Mouse (Mus musculus) heart, adult 2 months (tissue): ENCODE measurements at regions not wholly inside any gene's neighbourhood (a gene's known extent, or its start where the extent isn't known, plus 50 kb on each side); places are given as distances from the start of the nearest gene placed in this dataset.
"Not testable (repeated sequence)": the region's sequence is repeated elsewhere in the genome, so short reads cannot be mapped to it uniquely, and the experiment has no call there.

Experiments used
- DNase-seq, 2 experiments: peaks; one replicate each; pipeline ENCODE4 v3.0.0; 2021
- H3K27ac ChIP-seq: fragments of 200-600 bp; 2 replicates; pipeline ENCODE4 v1.8.1; 2022
- H3K27me3 ChIP-seq: fragments of 200-500 bp; 2 replicates; pipeline ENCODE4 v1.6.1; 2012; ENCODE audit warnings: mild to moderate bottlenecking, low read length, inconsistent platforms, mixed read lengths; ENCODE audit not compliant: control insufficient read depth, insufficient read depth
- H3K36me3 ChIP-seq: fragments of 200-500 bp; 2 replicates; pipeline ENCODE4 v1.6.1; 2012; ENCODE audit warnings: low read length, inconsistent platforms; ENCODE audit not compliant: control insufficient read depth, insufficient read depth
- H3K4me1 ChIP-seq: fragments of 200-500 bp; 2 replicates; pipeline ENCODE4 v1.6.1; 2011; ENCODE audit warnings: low read length; ENCODE audit not compliant: control insufficient read depth, insufficient read depth
- H3K4me3 ChIP-seq: fragments of 200-600 bp; 2 replicates; pipeline ENCODE4 v1.8.1; 2022
- H3K79me2 ChIP-seq: fragments of 200-500 bp; replicated peaks from 2 replicates; pipeline ENCODE4 v1.6.1; 2012; ENCODE audit warnings: mild to moderate bottlenecking, inconsistent platforms, low read length, moderate library complexity, mixed read lengths; ENCODE audit not compliant: control insufficient read depth, insufficient read depth
- H3K9ac ChIP-seq: fragments of 200-500 bp; 2 replicates; pipeline ENCODE4 v1.6.1; 2012; ENCODE audit warnings: low read depth, mild to moderate bottlenecking, control low read depth, inconsistent platforms, low read length, mixed read lengths
- WGBS: fragments of 180-500 bp; shearing (Covaris S2); methylation state at CpG from one replicate; pipeline ENCODE4 v1.1.7; 2018; 5-methylcytosine and 5-hydroxymethylcytosine counted together
- intact Hi-C: fragments of 180-260 bp; cut with DNase I; formaldehyde crosslinking; loops from one replicate; pipeline ENCODE4 v1.15.1; 2025

GRCm38 (mm10) chrX:4440381-4440780, 69.9 kb downstream of the Btbd35f17 start:
- H3K79me2 ChIP-seq, intact Hi-C loops, H3K27ac ChIP-seq, H3K9ac ChIP-seq, H3K4me1 ChIP-seq, H3K36me3 ChIP-seq, H3K4me3 ChIP-seq, H3K27me3 ChIP-seq: not testable (repeated sequence)
- peak in 1 of 2 experiments; percentile 10 for DNase-seq
- 53% methylated on average over 5 of the region's 6 CpGs for WGBS
